Mouse (Mus musculus) T-helper 17 cell (primary cell): ENCODE results near the gene Man2a1.

ENCODE experiments used
- in situ Hi-C, 2 experiments: fragments of 300-600 bp; cut with MboI, MseI; formaldehyde crosslinking; loops; 1 replicate in 1 of 2; 2 replicates in 1 of 2; pipeline ENCODE4 v1.15.1; 2025; ENCODE audit warnings: high pct_unique_total_duplicates in 2 of 2

Gene Man2a1

GRCm38 (mm10) chr17:64789175-64789574 is 188.6 kb downstream of the Man2a1 start:
- in situ Hi-C loops, result no loop called here

- in situ Hi-C loops, result no loop called here
These were observed 191.5 kb downstream of the Man2a1 start for GRCm38 (mm10) chr17:64792076-64792475.

GRCm38 (mm10) chr17:64792623-64793022 is 192.1 kb downstream of the Man2a1 start:
- in situ Hi-C loops, result no loop called here

- in situ Hi-C loops, result no loop called here
These were observed 201.8 kb downstream of the Man2a1 start for GRCm38 (mm10) chr17:64802168-64802955.

- in situ Hi-C loops, result no loop called here
These were observed 202.4 kb downstream of the Man2a1 start for GRCm38 (mm10) chr17:64802956-64803275.
